Mouse (Mus musculus): ENCODE results near the gene D11Wsu47e. TPM values are rescaled to one million over a fixed set of nuclear protein-coding genes. Genes with fewer than 3 reads are reported as not detected.

The D11Wsu47e gene
- polyA plus RNA-seq, 1 experiment from 2014 or later = 27.6 TPM

DNA sequence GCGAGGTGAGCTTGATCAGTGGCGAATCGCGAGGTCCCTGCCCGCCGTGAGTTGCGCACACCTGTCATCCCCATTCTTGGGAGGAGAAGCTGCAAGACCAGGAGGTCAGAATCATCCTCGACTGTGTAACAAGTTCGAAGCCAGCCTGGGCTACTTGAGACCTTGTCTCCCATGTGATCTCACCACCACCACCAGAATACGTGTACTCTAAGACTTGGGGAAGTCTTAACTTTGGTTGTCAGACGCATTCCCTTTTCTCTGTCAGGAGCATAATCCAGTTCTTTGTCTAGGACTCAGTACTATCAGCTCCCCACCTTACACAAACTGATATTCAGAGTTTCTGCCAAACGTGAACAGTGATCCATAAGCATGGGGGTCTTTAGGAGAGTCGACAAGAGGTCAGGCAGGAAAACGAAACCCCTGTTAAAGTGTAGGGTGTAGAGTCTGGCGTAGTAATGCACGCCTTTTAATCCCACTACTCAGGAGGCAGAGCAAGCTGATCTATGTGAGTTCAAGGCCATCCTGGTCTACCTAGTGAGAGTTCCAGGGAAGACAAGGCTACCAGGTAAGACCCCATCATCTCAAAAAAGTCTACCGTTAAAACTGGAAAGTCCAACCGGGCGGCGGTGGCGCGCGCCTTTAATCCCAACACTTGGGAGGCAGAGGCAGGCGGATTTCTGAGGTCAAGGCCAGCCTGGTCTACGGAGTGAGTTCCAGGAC, 655 bp downstream of the D11Wsu47e start:
- Histone ChIP-seq H3K4me3 (peak overlapping the region; percentile 87), H3K27me3 (no peaks in the 10 kb centered on the region), H3K27ac (replicated peaks) (peak overlapping the region; percentile 92; the same call in 1 of the 2 replicates), H3K4me1 (peaks cover 50% of the 10 kb centered on the region), H3K36me3 (peaks cover 21% of the 10 kb centered on the region), H3K4me2 (replicated peaks) (peak overlapping the region; percentile 98), H3K9me3 (no peaks in the 10 kb centered on the region), H3K9ac (replicated peaks) (peak overlapping the region; percentile 74)
- no peak for ATAC-seq (replicated peaks)
- 43% methylated on average over 25 of the region's 25 CpGs for WGBS

DNA sequence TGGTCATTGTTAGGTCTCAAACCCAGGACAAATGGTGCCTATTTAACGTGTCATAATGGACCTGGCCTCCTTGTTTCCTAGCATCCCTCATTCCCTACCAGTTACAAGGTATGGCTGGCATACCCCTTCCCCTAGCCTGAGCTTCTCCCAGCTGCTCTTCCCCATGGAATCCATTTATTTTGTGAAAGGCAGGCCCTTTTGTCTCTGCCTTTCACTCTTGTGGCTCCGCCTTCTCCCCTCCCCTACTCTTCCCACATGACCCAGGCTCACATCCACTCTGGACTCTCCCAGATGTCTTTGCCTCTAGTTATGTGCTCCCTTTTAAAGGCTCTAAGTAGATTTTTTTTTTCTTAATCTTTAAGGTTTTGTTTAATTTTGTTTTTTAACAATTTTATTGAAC, 2.8 kb downstream of the D11Wsu47e start:
- 29% methylated on average over 2 of the region's 2 CpGs for WGBS
- H3K4me2 ChIP-seq (replicated peaks) = 0 out of 2 replicates have a peak overlapping the region, but pooled peaks have one; percentile 10

DNA sequence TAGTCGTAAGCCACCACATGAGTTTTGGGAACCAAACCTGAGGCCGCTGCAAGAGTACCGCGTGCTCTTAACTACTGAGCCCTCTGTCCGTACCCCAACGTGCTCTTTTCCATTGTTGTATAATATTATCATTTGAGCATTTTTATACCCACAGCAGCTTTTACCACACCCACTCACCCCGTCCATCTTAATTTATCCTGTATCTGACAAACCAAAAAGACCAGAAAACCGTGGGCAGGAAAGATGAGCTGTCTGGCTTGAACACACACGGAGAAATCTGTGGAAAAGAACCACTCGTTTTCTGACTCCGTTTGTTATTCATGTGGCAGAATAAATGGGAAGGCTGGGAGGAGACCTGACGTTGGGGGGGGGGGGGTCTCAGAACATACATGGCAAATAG, 6.3 kb downstream of the D11Wsu47e start:
- H3K4me1 ChIP-seq = peaks cover 15% of the 10 kb centered on the region
- ATAC-seq (replicated peaks) = no peak
- no peak overlapping the region for H3K9ac ChIP-seq (replicated peaks)
- H3K4me2 ChIP-seq (replicated peaks) = no peak overlapping the region
- peaks cover 66% of the 10 kb centered on the region for H3K36me3 ChIP-seq
- no peak overlapping the region for H3K4me3 ChIP-seq
- H3K27ac ChIP-seq (replicated peaks) = no peak overlapping the region
- no peaks in the 10 kb centered on the region for H3K27me3 ChIP-seq
- 90% methylated on average over 12 of the region's 12 CpGs for WGBS
- no peaks in the 10 kb centered on the region for H3K9me3 ChIP-seq

More for the DNA sequence above, 2.8 kb downstream of the D11Wsu47e start:
- Histone ChIP-seq H3K27me3 (no peaks in the 10 kb centered on the region), H3K4me1 (peaks cover 35% of the 10 kb centered on the region), H3K36me3 (peaks cover 32% of the 10 kb centered on the region), H3K9me3 (no peaks in the 10 kb centered on the region), H3K9ac (replicated peaks) (no peak overlapping the region; the same call in 1 of the 2 replicates), H3K27ac (replicated peaks) (0 out of 2 replicates have a peak overlapping the region, but pooled peaks have one; percentile 14), H3K4me3 (no peak overlapping the region)
- no peak for ATAC-seq (replicated peaks)

DNA sequence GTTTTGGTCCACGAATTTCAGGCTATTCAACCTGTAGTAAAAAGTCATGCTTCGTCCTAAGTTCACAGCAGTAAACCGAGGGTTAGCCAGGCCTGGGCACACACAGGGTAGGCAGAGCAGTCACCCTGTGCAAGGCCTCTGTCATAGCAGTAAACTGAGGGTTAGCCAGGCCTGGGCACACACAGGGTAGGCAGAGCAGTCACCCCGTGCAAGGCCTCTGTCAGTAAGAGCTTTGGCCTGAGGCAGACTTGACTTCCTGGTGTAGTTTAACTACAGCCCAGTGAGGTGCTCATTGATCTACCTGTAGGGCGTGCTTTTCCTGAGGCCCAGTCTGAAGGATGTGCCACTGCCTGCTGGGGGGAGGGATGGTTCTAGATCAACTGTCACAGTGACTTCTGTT, 7.1 kb downstream of the D11Wsu47e start:
- Histone ChIP-seq H3K4me2 (replicated peaks) (no peak overlapping the region), H3K9ac (replicated peaks) (no peak overlapping the region), H3K4me1 (peaks cover 8% of the 10 kb centered on the region), H3K9me3 (no peaks in the 10 kb centered on the region), H3K36me3 (peaks cover 70% of the 10 kb centered on the region), H3K27ac (replicated peaks) (no peak overlapping the region), H3K27me3 (no peaks in the 10 kb centered on the region), H3K4me3 (no peak overlapping the region)
- no peak for ATAC-seq (replicated peaks)
- 87% methylated on average over 5 of the region's 5 CpGs for WGBS

DNA sequence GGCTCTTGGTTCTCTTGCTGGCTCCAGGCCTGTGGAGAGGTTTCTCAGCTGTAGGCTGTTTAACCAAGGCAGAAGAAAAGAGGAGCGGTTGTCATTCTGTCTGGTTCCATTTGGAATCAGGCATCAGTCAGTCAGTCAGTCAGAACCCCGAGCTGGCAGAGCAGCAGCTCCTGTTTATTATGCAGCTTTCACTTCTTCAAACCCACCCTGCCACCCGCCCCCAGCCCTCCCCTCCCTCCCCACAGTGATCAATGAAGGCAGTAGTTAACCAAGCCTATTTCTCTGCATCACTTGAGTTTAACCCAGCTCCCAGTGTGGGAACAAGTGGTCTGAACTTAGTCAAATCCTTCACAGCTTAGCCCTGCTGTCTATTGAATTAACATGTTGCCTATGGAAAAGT, 7.6 kb downstream of the D11Wsu47e start:
- no peaks in the 10 kb centered on the region for H3K9me3 ChIP-seq
- H3K27me3 ChIP-seq = no peaks in the 10 kb centered on the region
- H3K4me2 ChIP-seq (replicated peaks) = no peak overlapping the region
- H3K4me3 ChIP-seq = no peak overlapping the region
- no peak for ATAC-seq (replicated peaks)
- H3K36me3 ChIP-seq = peaks cover 75% of the 10 kb centered on the region
- H3K27ac ChIP-seq (replicated peaks) = no peak overlapping the region
- H3K9ac ChIP-seq (replicated peaks) = no peak overlapping the region
- H3K4me1 ChIP-seq = peaks cover 3% of the 10 kb centered on the region
- 67% methylated on average over 3 of the region's 3 CpGs for WGBS

DNA sequence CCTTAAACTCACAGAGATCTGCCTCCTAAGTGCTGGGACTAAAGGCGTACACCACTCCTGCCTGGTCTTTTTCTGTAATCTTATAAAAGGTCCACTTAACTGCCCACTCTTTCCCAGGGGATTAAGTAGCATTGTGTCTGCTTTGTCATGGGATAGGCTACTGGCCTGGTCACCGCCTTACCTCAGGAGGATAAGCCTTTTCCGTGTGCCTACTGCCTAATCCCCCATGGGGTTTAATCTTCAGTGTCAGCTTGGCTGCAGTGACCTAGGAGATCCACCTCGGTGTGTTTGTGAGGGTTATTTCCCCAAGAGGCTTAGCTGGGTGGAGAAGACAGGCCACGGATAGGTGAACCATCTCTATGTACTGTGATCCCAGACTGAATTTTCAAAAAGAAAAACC, 13.4 kb downstream of the D11Wsu47e start:
- 30% methylated on average over 5 of the region's 5 CpGs for WGBS
- Histone ChIP-seq H3K9me3 (no peaks in the 10 kb centered on the region), H3K4me1 (no peaks in the 10 kb centered on the region), H3K9ac (replicated peaks) (no peak overlapping the region), H3K27ac (replicated peaks) (no peak overlapping the region), H3K4me2 (replicated peaks) (no peak overlapping the region), H3K27me3 (no peaks in the 10 kb centered on the region), H3K4me3 (no peak overlapping the region), H3K36me3 (peaks cover 40% of the 10 kb centered on the region)
- no peak for ATAC-seq (replicated peaks)

DNA sequence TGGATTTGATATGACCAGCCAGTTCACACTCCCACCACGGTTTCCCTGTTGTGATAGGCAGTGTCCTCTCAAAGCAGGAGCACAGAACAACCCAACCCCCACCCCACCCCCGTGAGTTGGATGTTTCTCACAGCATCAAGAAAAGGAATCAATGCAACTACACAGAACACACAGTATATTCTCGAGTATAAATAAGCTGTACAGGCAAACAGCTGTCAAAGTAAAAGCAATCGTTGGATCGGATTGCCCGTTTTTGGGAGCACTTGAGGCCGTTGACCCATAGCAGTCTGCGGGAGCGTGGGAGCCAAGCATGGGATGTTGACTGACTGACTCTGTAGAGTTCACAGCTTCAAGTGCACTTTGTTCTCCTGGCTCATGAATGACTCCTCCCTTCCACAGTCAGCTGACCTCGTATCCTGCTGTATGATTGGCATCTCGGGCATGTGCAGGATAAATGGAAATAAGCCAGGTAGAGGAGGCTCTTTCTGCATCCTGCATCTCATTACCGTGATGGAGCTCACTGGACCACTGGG, 13.9 kb downstream of the D11Wsu47e start:
- Histone ChIP-seq H3K4me1 (no peaks in the 10 kb centered on the region), H3K4me3 (no peak overlapping the region), H3K4me2 (replicated peaks) (no peak overlapping the region), H3K27me3 (no peaks in the 10 kb centered on the region), H3K27ac (replicated peaks) (no peak overlapping the region), H3K9me3 (no peaks in the 10 kb centered on the region), H3K9ac (replicated peaks) (no peak overlapping the region), H3K36me3 (peaks cover 34% of the 10 kb centered on the region)
- ATAC-seq (replicated peaks) = no peak
- 72% methylated on average over 12 of the region's 12 CpGs for WGBS

DNA sequence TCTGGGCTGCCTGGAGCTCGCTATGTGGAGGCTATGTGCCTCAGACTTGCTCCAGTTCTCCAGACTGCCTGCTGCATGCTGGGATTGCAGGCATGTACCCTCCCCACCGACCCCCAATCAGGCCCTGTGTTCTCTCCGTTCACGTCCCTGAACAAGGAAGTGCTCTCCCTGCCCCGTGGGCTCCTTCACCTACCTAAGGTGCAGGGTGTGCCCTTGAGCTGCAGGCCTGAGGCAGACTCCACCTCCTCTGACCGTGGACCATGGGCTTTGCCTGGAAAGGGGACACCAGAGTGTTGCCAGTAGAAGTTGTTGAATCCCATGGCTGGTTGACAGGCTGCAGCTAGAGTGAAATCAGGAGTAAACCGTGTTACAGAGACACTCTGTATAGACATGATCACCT, 15.4 kb downstream of the D11Wsu47e start:
- H3K4me3 ChIP-seq = no peak overlapping the region
- no peaks in the 10 kb centered on the region for H3K27me3 ChIP-seq
- no peaks in the 10 kb centered on the region for H3K9me3 ChIP-seq
- no peak overlapping the region for H3K27ac ChIP-seq (replicated peaks)
- ATAC-seq (replicated peaks) = no peak
- no peak overlapping the region for H3K4me2 ChIP-seq (replicated peaks)
- H3K36me3 ChIP-seq = peaks cover 20% of the 10 kb centered on the region
- no peak overlapping the region for H3K9ac ChIP-seq (replicated peaks)
- 90% methylated on average over 7 of the region's 7 CpGs for WGBS
- H3K4me1 ChIP-seq = no peaks in the 10 kb centered on the region

DNA sequence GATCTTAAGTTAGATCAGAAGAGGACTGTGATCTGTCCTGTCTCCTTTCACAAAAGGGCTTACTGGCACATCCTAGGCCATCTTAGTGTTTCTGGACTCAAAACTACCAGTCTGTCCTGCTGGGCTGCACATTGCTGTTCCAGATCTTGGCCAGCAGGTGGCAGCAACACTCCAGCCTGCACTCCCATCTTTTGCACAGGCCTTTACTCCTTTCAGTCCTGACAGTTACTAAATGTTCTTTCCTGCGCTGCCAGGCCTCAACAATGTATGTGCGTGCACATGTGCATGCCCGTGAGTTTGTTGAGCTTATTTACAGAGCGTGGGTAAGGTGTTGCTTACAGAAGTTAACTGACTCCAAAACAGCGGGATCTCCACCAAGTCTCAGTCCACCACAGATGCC, 19.5 kb downstream of the D11Wsu47e start:
- 30% methylated on average over 5 of the region's 5 CpGs for WGBS
- no peaks in the 10 kb centered on the region for H3K27me3 ChIP-seq
- no peak overlapping the region for H3K9ac ChIP-seq (replicated peaks)
- no peak overlapping the region for H3K27ac ChIP-seq (replicated peaks)
- peak; percentile 76 for ATAC-seq (replicated peaks)
- no peaks in the 10 kb centered on the region for H3K9me3 ChIP-seq
- H3K4me1 ChIP-seq = no peaks in the 10 kb centered on the region
- no peaks in the 10 kb centered on the region for H3K36me3 ChIP-seq
- H3K4me3 ChIP-seq = no peak overlapping the region
- no peak overlapping the region for H3K4me2 ChIP-seq (replicated peaks)

DNA sequence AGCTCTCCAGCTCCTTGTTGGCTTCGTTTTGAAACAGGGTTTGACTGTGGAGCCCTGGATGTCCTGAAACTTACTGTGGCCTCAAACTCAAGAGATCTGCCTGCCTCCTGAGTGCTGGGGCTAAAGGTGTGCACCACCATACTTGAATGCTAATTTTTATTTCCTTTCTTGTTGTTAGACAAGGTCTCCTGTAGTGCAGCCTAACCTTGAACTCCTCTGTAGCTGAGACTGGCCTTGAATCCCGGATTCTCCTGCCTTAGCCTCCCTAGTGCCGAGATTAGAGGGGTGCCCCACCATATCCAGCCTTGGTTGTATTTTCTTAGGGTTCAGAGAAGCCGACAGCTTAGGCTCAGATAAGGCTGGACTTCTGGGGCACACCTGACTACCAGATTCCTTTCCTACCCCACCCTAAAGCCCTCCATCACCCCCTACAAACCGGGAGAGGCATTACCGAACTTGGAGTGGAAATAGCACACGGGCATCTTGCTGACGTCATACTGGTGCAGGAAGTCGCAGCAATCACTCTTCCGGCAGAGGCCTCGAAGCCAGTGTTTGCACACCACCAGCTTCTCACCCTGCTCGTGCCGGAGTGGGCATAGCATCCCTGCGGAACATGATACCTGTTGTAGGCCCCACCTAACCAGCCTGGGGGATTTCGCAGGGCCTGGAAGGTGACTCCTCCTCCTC, 21.9 kb downstream of the D11Wsu47e start:
- H3K9me3 ChIP-seq = no peaks in the 10 kb centered on the region
- H3K9ac ChIP-seq (replicated peaks) = no peak overlapping the region
- H3K27me3 ChIP-seq = no peaks in the 10 kb centered on the region
- ATAC-seq (replicated peaks) = no peak
- no peaks in the 10 kb centered on the region for H3K36me3 ChIP-seq
- H3K4me3 ChIP-seq = no peak overlapping the region
- H3K4me1 ChIP-seq = peaks cover 17% of the 10 kb centered on the region
- no peak overlapping the region for H3K27ac ChIP-seq (replicated peaks)
- 88% methylated on average over 15 of the region's 15 CpGs for WGBS
- no peak overlapping the region for H3K4me2 ChIP-seq (replicated peaks)

DNA sequence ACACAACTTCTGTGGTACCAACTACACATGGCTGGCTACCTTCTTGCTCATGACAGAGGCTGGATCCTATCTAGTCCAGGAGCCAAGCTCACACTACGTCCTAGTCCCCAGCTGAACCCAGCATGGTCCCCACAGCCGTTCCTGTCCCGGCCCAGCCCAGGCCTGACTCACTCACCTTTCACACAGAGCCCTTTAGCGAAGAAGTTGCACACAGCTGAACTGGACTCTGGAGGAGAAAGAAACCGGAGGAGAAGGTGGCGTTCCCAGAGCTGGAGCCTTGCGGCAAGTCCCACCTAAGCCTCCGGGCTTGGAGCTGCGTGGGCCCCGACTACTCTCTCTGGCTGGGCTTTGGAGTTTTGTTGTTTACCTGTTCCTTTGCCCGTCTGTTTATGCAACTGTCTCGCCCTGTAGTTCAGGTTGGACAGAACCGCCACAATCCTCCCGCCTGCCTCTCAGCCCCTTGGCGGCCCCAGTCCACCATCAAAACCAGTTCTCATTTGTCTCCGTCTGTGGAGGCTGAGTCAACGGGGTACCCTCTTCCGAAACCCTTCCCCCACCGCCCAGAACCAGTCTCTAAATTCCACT, 24.5 kb downstream of the D11Wsu47e start:
- WGBS = 54% methylated on average over 19 of the region's 19 CpGs

DNA sequence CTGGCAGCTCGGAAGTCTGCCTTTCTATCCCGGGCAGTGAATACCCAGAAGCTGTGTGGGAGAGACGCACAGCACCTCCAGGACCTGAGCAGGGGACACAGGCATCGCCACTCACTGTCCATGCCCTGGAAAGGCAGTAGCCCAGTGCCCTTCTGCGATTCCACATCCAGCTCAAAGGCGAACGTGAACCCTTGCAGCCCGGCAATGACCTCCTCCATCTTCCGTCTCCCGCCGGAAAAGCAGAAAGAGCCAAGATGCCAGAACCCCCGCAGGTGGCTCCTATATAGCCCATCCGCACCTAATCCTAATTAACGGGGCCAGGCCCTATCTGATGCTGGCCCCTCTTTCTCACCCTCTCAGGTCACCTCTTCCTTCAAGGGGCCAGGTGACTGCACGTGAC, 25.1 kb downstream of the D11Wsu47e start:
- Histone ChIP-seq H3K4me2 (replicated peaks) (no peak overlapping the region), H3K9ac (replicated peaks) (no peak overlapping the region), H3K27ac (replicated peaks) (no peak overlapping the region), H3K36me3 (no peaks in the 10 kb centered on the region), H3K4me3 (no peak overlapping the region), H3K27me3 (no peaks in the 10 kb centered on the region), H3K4me1 (peaks cover 17% of the 10 kb centered on the region), H3K9me3 (no peaks in the 10 kb centered on the region)
- 12% methylated on average over 15 of the region's 15 CpGs for WGBS
- no peak for ATAC-seq (replicated peaks)

More for the DNA sequence above, 24.5 kb downstream of the D11Wsu47e start:
- Histone ChIP-seq H3K4me2 (replicated peaks) (no peak overlapping the region), H3K9ac (replicated peaks) (no peak overlapping the region), H3K27me3 (no peaks in the 10 kb centered on the region), H3K27ac (replicated peaks) (no peak overlapping the region), H3K36me3 (no peaks in the 10 kb centered on the region), H3K4me1 (peaks cover 17% of the 10 kb centered on the region), H3K4me3 (no peak overlapping the region), H3K9me3 (no peaks in the 10 kb centered on the region)
- no peak for ATAC-seq (replicated peaks)

Measured in forebrain, embryonic 15.5 days (tissue).